Mouse (Mus musculus): ENCODE measurements around the gene Atxn1. TPM values are rescaled to one million over a fixed set of nuclear protein-coding genes. Genes with fewer than 3 reads are reported as not detected.

Atxn1 gene
- polyA plus RNA-seq, 1 experiment from 2014 or later: 8.1 TPM

- ATAC-seq (replicated peaks; ENCODE audit: insufficient number of reproducible peaks, insufficient read depth, low FRiP score, low read depth): no peak
- WGBS: 84% methylated on average over 2 of the region's 2 CpGs
- no peak overlapping the region for H3K4me2 ChIP-seq
- H3K36me3 ChIP-seq: no peaks in the 10 kb centered on the region
- H3K27me3 ChIP-seq: no peaks in the 10 kb centered on the region
- no peak overlapping the region for H3K27ac ChIP-seq
- no peak overlapping the region for H3K4me3 ChIP-seq
- H3K9me3 ChIP-seq (replicated peaks): no peaks in the 10 kb centered on the region
- H3K4me1 ChIP-seq (replicated peaks): no peaks in the 10 kb centered on the region
- no peak overlapping the region for H3K9ac ChIP-seq
These were observed 73.7 kb downstream of the Atxn1 start for GRCm38 (mm10) chr13:45891073-45891472.

GRCm38 (mm10) chr13:45888953-45889749 lies 75.7 kb downstream of the Atxn1 start:
- Histone ChIP-seq H3K27me3 (no peaks in the 10 kb centered on the region), H3K36me3 (no peaks in the 10 kb centered on the region), H3K4me3 (no peak overlapping the region), H3K4me2 (no peak overlapping the region), H3K9me3 (replicated peaks) (no peaks in the 10 kb centered on the region), H3K4me1 (replicated peaks) (no peaks in the 10 kb centered on the region), H3K27ac (no peak overlapping the region), H3K9ac (no peak overlapping the region)
- WGBS: 68% methylated on average over 9 of the region's 9 CpGs
- ATAC-seq (replicated peaks; ENCODE audit: insufficient number of reproducible peaks, insufficient read depth, low FRiP score, low read depth): no peak

GRCm38 (mm10) chr13:45884878-45885277 lies 79.9 kb downstream of the Atxn1 start:
- Histone ChIP-seq H3K4me3 (no peak overlapping the region), H3K9ac (no peak overlapping the region), H3K4me1 (replicated peaks) (peaks cover 13% of the 10 kb centered on the region), H3K9me3 (replicated peaks) (no peaks in the 10 kb centered on the region), H3K36me3 (no peaks in the 10 kb centered on the region), H3K4me2 (no peak overlapping the region), H3K27ac (no peak overlapping the region), H3K27me3 (no peaks in the 10 kb centered on the region)
- ATAC-seq (replicated peaks; ENCODE audit: insufficient number of reproducible peaks, insufficient read depth, low FRiP score, low read depth): no peak
- 83% methylated on average over 7 of the region's 7 CpGs for WGBS

- Histone ChIP-seq H3K4me3 (no peak overlapping the region), H3K27ac (no peak overlapping the region), H3K4me1 (replicated peaks) (peaks cover 13% of the 10 kb centered on the region), H3K27me3 (no peaks in the 10 kb centered on the region), H3K36me3 (no peaks in the 10 kb centered on the region), H3K9ac (no peak overlapping the region), H3K4me2 (no peak overlapping the region), H3K9me3 (replicated peaks) (no peaks in the 10 kb centered on the region)
- WGBS: 68% methylated on average over 10 of the region's 10 CpGs
- no peak for ATAC-seq (replicated peaks; ENCODE audit: insufficient number of reproducible peaks, insufficient read depth, low FRiP score, low read depth)
These were observed 81.0 kb downstream of the Atxn1 start for GRCm38 (mm10) chr13:45883791-45884238.

GRCm38 (mm10) chr13:45882976-45883440 lies 81.8 kb downstream of the Atxn1 start:
- no peak for ATAC-seq (replicated peaks; ENCODE audit: insufficient number of reproducible peaks, insufficient read depth, low FRiP score, low read depth)
- WGBS: 49% methylated on average over 3 of the region's 3 CpGs
- no peak overlapping the region for H3K4me2 ChIP-seq
- H3K4me1 ChIP-seq (replicated peaks): peaks cover 13% of the 10 kb centered on the region
- no peaks in the 10 kb centered on the region for H3K27me3 ChIP-seq
- no peaks in the 10 kb centered on the region for H3K36me3 ChIP-seq
- H3K9me3 ChIP-seq (replicated peaks): no peaks in the 10 kb centered on the region
- H3K27ac ChIP-seq: no peak overlapping the region
- no peak overlapping the region for H3K9ac ChIP-seq
- H3K4me3 ChIP-seq: no peak overlapping the region

GRCm38 (mm10) chr13:45880543-45880845 lies 84.3 kb downstream of the Atxn1 start:
- 84% methylated on average over 5 of the region's 5 CpGs for WGBS
- no peak for ATAC-seq (replicated peaks; ENCODE audit: insufficient number of reproducible peaks, insufficient read depth, low FRiP score, low read depth)
- Histone ChIP-seq H3K4me2 (no peak overlapping the region), H3K36me3 (no peaks in the 10 kb centered on the region), H3K4me1 (replicated peaks) (peaks cover 13% of the 10 kb centered on the region), H3K9ac (no peak overlapping the region), H3K9me3 (replicated peaks) (no peaks in the 10 kb centered on the region), H3K27ac (no peak overlapping the region), H3K27me3 (no peaks in the 10 kb centered on the region), H3K4me3 (no peak overlapping the region)

GRCm38 (mm10) chr13:45879746-45880542 lies 84.9 kb downstream of the Atxn1 start:
- Histone ChIP-seq H3K4me3 (no peak overlapping the region), H3K27ac (no peak overlapping the region), H3K9me3 (replicated peaks) (no peaks in the 10 kb centered on the region), H3K9ac (no peak overlapping the region), H3K36me3 (no peaks in the 10 kb centered on the region), H3K4me1 (replicated peaks) (peaks cover 13% of the 10 kb centered on the region), H3K4me2 (no peak overlapping the region), H3K27me3 (no peaks in the 10 kb centered on the region)
- WGBS: 74% methylated on average over 14 of the region's 14 CpGs
- no peak for ATAC-seq (replicated peaks; ENCODE audit: insufficient number of reproducible peaks, insufficient read depth, low FRiP score, low read depth)

- H3K9ac ChIP-seq: no peak overlapping the region
These were observed 87.9 kb downstream of the Atxn1 start for GRCm38 (mm10) chr13:45876939-45877338.

GRCm38 (mm10) chr13:45876368-45876760 lies 88.4 kb downstream of the Atxn1 start:
- H3K4me2 ChIP-seq: no peak overlapping the region
- H3K27ac ChIP-seq: no peak overlapping the region
- H3K9ac ChIP-seq: no peak overlapping the region
- no peaks in the 10 kb centered on the region for H3K36me3 ChIP-seq
- ATAC-seq (replicated peaks; ENCODE audit: insufficient number of reproducible peaks, insufficient read depth, low FRiP score, low read depth): no peak
- H3K4me3 ChIP-seq: no peak overlapping the region
- peaks cover 10% of the 10 kb centered on the region for H3K4me1 ChIP-seq (replicated peaks)
- no peaks in the 10 kb centered on the region for H3K27me3 ChIP-seq
- H3K9me3 ChIP-seq (replicated peaks): no peaks in the 10 kb centered on the region
- WGBS: 92% methylated on average over 2 of the region's 2 CpGs

More at GRCm38 (mm10) chr13:45876939-45877338, 87.9 kb downstream of the Atxn1 start:
- Histone ChIP-seq H3K9me3 (replicated peaks) (no peaks in the 10 kb centered on the region), H3K4me2 (no peak overlapping the region), H3K36me3 (no peaks in the 10 kb centered on the region), H3K27me3 (no peaks in the 10 kb centered on the region), H3K27ac (no peak overlapping the region), H3K4me1 (replicated peaks) (peaks cover 10% of the 10 kb centered on the region), H3K4me3 (no peak overlapping the region)
- WGBS: 77% methylated on average over 5 of the region's 5 CpGs
- ATAC-seq (replicated peaks; ENCODE audit: insufficient number of reproducible peaks, insufficient read depth, low FRiP score, low read depth): no peak

- no peak overlapping the region for H3K9ac ChIP-seq
- H3K4me2 ChIP-seq: no peak overlapping the region
- ATAC-seq (replicated peaks; ENCODE audit: insufficient number of reproducible peaks, insufficient read depth, low FRiP score, low read depth): no peak
- H3K27me3 ChIP-seq: no peaks in the 10 kb centered on the region
- no peaks in the 10 kb centered on the region for H3K9me3 ChIP-seq (replicated peaks)
- WGBS: 78% methylated on average over 6 of the region's 6 CpGs
- no peaks in the 10 kb centered on the region for H3K36me3 ChIP-seq
- H3K4me1 ChIP-seq (replicated peaks): peaks cover 7% of the 10 kb centered on the region
- no peak overlapping the region for H3K27ac ChIP-seq
- no peak overlapping the region for H3K4me3 ChIP-seq
These were observed 89.0 kb downstream of the Atxn1 start for GRCm38 (mm10) chr13:45875686-45876367.

GRCm38 (mm10) chr13:45874196-45874595 lies 90.6 kb downstream of the Atxn1 start:
- Histone ChIP-seq H3K9ac (no peak overlapping the region), H3K4me2 (no peak overlapping the region), H3K4me3 (no peak overlapping the region), H3K4me1 (replicated peaks) (no peaks in the 10 kb centered on the region), H3K27ac (no peak overlapping the region), H3K27me3 (no peaks in the 10 kb centered on the region), H3K36me3 (no peaks in the 10 kb centered on the region), H3K9me3 (replicated peaks) (no peaks in the 10 kb centered on the region)
- ATAC-seq (replicated peaks; ENCODE audit: insufficient number of reproducible peaks, insufficient read depth, low FRiP score, low read depth): no peak
- WGBS: 78% methylated on average over 4 of the region's 4 CpGs
